Mouse (Mus musculus) adrenal gland, postnatal 10 days (tissue): Measurements from ENCODE around the gene Amz1. TPM values are rescaled to one million over a fixed set of nuclear protein-coding genes. Genes with fewer than 3 reads are reported as not detected.

Source experiments
- DNase-seq: peaks from one replicate; pipeline ENCODE4 v3.0.0; 2021; ENCODE audit warnings: mixed read lengths
- total RNA-seq, 2 experiments: library from RNA; stranded (reverse); gene quantifications; 2 replicates each; pipeline ENCODE4 v1.2.3; 2021

The Amz1 gene
- total RNA-seq, 2 experiments from 2014 or later = 0.54 to 1.5 TPM

GRCm38 (mm10) chr5:140768333-140768732 is 44.4 kb downstream of the Amz1 start:
- peak; percentile 42 for DNase-seq

DNA sequence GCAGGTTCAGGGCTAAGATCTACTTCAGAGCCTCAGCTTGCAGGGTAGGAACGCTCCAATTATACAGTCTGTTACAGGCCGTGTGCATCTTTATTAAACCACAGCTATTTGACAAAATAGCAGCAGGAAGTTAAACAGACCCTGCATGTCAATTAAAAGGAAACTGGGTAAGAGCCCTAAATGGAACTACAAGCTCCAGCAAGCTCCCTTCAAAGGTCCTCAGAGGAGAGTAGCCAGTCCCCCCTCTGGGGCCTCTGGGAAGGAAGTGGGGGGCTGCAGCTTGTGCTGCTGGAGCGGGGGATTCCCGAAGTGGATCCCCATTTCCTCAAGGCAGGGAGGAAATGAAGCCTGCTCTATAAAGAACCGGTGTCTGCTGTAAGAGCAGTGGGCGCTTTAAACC is 47.7 kb downstream of the Amz1 start:
- DNase-seq = no peak

- DNase-seq = no peak
These were observed 48.2 kb downstream of the Amz1 start for GRCm38 (mm10) chr5:140772158-140772557.

DNA sequence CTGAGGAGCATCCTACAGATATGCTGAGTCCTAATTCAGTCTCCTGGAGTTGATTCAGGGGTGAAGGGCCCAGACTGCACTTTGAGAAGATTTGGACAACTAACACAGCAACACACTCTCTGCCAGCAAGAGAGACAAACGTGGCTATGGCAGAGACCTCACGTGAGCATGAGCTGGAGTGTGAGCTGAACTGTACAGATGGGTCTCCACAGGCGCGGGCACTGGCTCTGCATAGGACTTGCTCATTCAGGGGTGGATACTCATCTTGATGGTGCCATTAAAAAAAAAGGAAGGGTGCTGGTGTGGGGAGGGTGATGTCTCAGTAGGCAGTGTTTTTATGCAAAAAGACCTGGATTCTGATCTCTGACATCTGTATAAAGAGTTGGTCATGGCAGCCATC is 51.2 kb downstream of the Amz1 start:
- DNase-seq = no peak

GRCm38 (mm10) chr5:140776968-140777367 is 53.0 kb downstream of the Amz1 start:
- no peak for DNase-seq

DNA sequence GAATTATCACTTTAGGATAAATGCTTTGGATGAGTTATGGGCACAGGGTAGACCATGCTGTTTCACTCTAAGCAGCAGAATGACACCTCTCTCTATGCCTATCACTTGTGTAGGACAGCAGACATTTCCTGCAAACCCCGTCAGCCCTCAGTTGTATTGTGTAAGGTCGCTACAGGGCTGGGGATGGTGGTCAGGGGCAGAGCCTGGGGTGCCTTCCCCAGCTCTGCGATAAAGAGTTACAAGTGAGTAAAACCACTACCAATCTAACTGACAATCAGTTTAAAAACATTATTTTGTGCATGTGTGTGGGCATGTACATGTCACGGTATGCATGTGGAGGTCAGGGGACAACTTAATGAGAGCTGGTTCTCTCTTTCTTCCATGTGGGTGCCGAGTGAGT is 57.2 kb downstream of the Amz1 start:
- DNase-seq = no peak

DNA sequence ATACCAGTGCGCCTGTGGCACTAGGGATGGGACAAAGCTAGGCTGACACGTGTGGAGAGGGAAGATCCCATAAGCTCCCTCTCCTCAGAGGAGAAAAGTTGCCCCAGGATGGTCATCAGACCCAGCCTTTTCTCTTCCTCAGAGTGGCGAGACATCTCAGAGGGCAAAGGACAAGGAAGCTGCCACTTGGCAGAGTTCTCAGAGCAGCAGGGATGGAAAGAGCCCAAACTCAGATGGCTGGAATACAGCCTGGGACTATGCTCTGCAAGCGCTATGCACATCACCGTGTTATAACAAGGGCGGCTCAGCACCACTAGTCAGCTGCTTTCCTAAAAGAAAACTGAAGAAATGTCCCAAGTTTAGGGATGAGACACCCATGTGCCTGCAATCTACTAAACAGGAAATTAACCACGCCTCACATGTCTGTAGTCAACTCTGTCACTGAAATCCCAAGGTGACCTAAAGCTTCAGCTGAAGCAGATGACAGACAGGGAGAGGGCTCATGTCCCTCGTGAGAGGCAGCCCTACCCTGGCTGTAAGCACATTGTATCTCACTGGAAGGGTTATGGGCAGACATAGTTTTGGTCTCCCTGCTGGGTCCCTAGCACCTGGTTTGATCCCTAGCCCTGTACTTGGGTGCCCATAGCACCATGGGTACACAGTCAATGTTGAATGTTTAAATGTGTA is 58.1 kb downstream of the Amz1 start:
- no peak for DNase-seq

DNA sequence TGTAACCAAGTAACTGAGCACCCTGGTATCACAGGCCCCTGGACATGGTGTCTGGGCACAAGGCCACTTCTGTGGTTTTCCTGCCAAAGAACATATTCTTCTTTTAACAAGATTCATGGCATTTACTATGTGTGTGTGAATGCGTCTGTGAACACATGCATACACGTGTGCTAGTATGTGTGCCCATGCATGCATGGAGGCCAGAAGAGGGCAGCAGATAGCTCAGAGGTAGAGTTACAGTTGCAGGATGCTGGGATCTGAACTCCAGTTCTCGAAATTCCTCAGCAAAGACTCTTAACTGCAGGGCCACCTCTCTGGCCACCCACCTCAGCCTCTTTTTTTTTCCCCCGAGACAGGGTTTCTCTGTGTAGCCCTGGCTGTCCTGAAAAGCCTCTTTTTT is 59.6 kb downstream of the Amz1 start:
- no peak for DNase-seq

DNA sequence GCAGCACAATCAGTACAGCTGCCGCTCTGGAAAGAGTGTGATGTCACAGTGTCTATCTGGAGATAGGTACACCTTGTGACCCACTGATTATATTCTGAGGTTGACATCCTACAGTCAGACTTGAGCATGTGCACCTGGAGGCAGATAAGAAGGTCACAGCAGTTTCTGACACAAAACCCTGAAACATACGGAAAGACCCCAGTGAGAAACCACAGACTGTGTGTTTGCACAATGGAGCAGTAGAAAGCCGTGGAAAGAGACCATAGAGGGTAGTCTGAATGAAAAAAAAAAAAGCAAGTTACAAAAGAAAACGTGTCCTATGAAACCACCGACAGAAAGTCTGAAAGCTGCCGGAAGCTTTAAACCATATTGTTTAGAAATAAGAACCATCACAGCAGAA is 60.4 kb downstream of the Amz1 start:
- DNase-seq = no peak

DNA sequence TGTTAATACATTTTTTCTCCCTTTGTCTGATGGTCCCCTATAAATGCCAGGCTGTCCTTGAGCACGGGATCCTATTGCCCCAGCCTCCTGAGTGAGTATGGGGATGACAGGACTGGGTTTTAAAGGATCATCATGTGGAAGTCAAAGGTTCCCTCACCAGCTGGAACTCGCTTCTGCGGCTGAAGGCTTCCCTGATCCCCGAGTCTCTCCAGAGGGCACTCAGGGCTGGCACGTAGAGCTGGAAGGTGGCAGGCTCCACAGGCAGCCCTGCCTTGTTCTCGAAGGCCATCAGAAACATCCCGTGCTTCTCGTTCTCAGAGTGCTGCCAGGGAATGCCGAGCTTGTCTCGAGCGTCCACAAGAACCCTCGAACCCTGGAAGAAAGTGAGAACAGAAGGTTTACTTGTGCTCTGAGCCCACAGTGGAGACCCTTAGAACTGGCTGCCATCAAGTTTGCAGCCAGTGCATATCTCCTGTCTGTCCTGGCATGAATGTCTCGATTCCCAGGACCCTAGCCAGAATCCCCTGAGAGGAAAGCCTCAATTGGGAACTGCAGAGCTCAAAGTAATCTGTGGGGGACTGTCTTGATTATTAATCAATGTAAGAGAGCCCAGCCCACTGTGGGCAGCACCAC is 61.4 kb downstream of the Amz1 start:
- DNase-seq = peak; percentile 38

GRCm38 (mm10) chr5:140789561-140789960 is 65.6 kb downstream of the Amz1 start:
- DNase-seq = no peak

DNA sequence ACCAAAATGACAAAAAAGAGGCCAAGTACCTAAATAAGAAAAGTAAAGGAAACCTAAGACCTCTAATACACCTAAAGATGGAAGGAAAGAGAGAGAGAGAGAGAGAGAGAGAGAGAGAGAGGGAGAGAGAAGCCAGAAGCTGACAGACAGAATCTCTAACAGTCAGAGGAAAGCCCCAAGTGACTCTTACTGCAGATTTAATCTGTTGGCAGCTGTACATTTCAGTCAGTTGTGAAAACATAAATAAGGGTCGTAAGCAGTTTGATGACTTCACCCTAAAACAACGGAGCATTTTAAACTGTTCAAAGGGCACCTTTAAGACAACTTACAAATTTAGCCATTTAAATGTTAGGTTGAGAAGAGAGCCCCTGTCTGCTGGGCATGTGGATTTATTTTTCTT is 66.5 kb downstream of the Amz1 start:
- no peak for DNase-seq

GRCm38 (mm10) chr5:140790937-140791877 is 67.3 kb downstream of the Amz1 start:
- DNase-seq = peak; percentile 66

GRCm38 (mm10) chr5:140792233-140792632 is 68.3 kb downstream of the Amz1 start:
- no peak for DNase-seq

- DNase-seq = no peak
These were observed 70.8 kb downstream of the Amz1 start for GRCm38 (mm10) chr5:140794753-140795152.

- DNase-seq = no peak
These were observed 71.2 kb downstream of the Amz1 start for GRCm38 (mm10) chr5:140795176-140795575.

DNA sequence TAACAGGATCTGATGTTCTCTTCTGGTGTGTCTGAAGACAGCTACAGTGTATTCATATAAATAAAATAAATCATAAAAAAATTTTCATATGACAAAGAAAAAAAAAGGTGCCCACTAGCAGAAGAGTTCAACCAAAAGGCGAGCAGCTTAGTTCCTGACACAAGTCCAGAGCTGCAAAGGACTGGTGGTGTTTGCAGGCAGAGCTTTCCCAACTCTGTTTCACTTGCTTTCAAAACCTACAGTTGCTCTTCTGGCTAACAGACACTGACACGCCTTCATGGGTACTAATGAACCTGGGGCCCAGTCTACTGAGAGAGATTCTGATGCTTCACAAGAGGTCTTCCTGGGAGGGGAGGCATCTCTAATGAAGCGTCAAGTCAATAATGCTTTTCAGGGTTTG is 72.1 kb downstream of the Amz1 start:
- DNase-seq = no peak

- DNase-seq = peak; percentile 73
These were observed 74.2 kb downstream of the Amz1 start for GRCm38 (mm10) chr5:140798158-140798557.

GRCm38 (mm10) chr5:140798775-140799174 is 74.8 kb downstream of the Amz1 start:
- DNase-seq = no peak

GRCm38 (mm10) chr5:140799190-140799589 is 75.3 kb downstream of the Amz1 start:
- no peak for DNase-seq

GRCm38 (mm10) chr5:140800288-140800923 is 76.5 kb downstream of the Amz1 start:
- DNase-seq = peak; percentile 62

DNA sequence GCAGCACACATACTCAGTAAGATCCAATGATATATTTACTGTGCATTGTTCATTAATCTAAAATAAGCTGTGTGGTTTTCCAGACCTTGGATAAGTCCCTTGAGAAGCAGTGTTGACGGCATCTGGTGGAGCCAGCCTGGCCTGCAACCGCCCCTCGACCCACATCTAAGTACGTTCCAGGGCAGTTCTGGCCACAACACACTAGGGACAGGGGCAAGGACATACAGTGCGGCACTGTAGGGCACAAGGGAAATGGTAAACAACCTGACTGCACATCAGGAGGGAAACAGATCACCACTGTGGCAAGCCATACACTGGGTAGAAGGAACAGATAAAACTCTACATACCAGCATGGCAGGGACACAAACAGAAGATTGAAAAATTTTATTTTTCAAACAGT is 77.9 kb downstream of the Amz1 start:
- DNase-seq = peak; percentile 52

DNA sequence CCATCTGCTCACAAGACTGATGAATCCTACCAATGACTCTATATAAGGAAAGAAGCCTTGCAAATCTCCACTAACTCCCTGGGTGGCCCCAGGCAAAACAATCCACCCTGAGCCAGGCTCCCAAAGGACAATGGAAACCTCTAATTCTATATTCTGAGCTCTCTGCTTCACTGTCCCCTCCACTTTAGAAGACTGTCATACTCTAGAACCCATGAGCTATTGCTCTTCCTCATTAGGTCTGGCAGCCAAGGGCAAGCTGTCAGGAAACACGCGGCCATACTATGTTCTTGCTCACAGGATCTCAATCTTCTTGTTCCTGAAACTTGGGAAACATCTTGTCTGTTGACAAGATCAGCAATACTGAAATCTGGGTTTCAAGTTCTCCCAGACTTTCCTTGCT is 82.3 kb downstream of the Amz1 start:
- DNase-seq = no peak
